Mouse (Mus musculus) heart, embryonic 12.5 days (tissue): ENCODE results near the gene Troap. TPM values are rescaled to one million over a fixed set of nuclear protein-coding genes. Genes with fewer than 3 reads are reported as not detected.

Experiments used
- microRNA-seq: library from miRNA; unstranded; fragments of <30 nt; microRNA quantifications from one replicate; pipeline ENCODE4, GENCODE M21; 2017
- polyA plus RNA-seq: library from polyadenylated mRNA; unstranded; fragments of >200 nt; fragmentation: Nextera tagmentation; extraction: Ambion mirVana; gene quantifications from 2 replicates; pipeline ENCODE4 v1.2.1, GENCODE M21; 2016

Troap gene
- polyA plus RNA-seq, 1 experiment from 2014 or later = 27.2 TPM

Small RNA genes within 50 kb of the gene (microRNA-seq; reads per million reads assigned to microRNA genes)
- 0.71 reads per million for gene Mir6960

Other genes starting within 250 kb of the Troap start
- 81.5 and 83.5 TPM in 2 replicates for gene Prkag1, start 243.1 kb upstream of the Troap start, polyA plus RNA-seq
- gene Kmt2d, start 203.4 kb upstream of the Troap start, polyA plus RNA-seq = 9.2 and 10.3 TPM in 2 replicates
- 4.3 and 6.1 TPM in 2 replicates for gene Rhebl1, start 180.0 kb upstream of the Troap start, polyA plus RNA-seq
- gene Dhh, start 176.0 kb upstream of the Troap start, polyA plus RNA-seq = 4.5 and 4.6 TPM in 2 replicates
- 16.9 and 17.2 TPM in 2 replicates for gene Lmbr1l, start 156.3 kb upstream of the Troap start, polyA plus RNA-seq
- gene Tuba1b, start 140.0 kb upstream of the Troap start, polyA plus RNA-seq = 1,481 and 1,517 TPM in 2 replicates
- not detected in 2 replicates for gene Gm49450, start 121.0 kb upstream of the Troap start, polyA plus RNA-seq
- gene Tuba1a, start 120.9 kb upstream of the Troap start, polyA plus RNA-seq = 1,110 and 1,118 TPM in 2 replicates
- 135 and 139 TPM in 2 replicates for gene Tuba1c, start 44.7 kb upstream of the Troap start, polyA plus RNA-seq
- 0.22 and 0.50 TPM in 2 replicates for gene Prph, start 19.4 kb upstream of the Troap start, polyA plus RNA-seq
- 0.34 and 0.46 TPM in 2 replicates for gene C1ql4, start 13.2 kb downstream of the Troap start, polyA plus RNA-seq
- gene Dnajc22, start 18.6 kb downstream of the Troap start, polyA plus RNA-seq = 1.2 TPM in 2 replicates
- gene Spats2, start 51.3 kb downstream of the Troap start, polyA plus RNA-seq = 57.2 and 58.5 TPM in 2 replicates
- gene Kcnh3, start 150.3 kb downstream of the Troap start, polyA plus RNA-seq = 0.10 and 0.24 TPM in 2 replicates
- 143 and 152 TPM in 2 replicates for gene Mcrs1, start 177.4 kb downstream of the Troap start, polyA plus RNA-seq
- 44.0 and 44.4 TPM in 2 replicates for gene Prpf40b, start 220.5 kb downstream of the Troap start, polyA plus RNA-seq
- 0.27 and 0.31 TPM in 2 replicates for gene Fam186b, start 221.3 kb downstream of the Troap start, polyA plus RNA-seq